Mouse (Mus musculus) ZHBTc4 (cell line): Measurements from ENCODE around the gene Frmd8.
"Not testable (repeated sequence)": the region's sequence is repeated elsewhere in the genome, so short reads cannot be mapped to it uniquely, and the experiment has no call there.

Experiments
- DNase-seq: peaks from one replicate; pipeline ENCODE4 v3.0.0-alpha.2; 2011; ENCODE audit warnings: low read depth, low spot score

The Frmd8 gene

DNA sequence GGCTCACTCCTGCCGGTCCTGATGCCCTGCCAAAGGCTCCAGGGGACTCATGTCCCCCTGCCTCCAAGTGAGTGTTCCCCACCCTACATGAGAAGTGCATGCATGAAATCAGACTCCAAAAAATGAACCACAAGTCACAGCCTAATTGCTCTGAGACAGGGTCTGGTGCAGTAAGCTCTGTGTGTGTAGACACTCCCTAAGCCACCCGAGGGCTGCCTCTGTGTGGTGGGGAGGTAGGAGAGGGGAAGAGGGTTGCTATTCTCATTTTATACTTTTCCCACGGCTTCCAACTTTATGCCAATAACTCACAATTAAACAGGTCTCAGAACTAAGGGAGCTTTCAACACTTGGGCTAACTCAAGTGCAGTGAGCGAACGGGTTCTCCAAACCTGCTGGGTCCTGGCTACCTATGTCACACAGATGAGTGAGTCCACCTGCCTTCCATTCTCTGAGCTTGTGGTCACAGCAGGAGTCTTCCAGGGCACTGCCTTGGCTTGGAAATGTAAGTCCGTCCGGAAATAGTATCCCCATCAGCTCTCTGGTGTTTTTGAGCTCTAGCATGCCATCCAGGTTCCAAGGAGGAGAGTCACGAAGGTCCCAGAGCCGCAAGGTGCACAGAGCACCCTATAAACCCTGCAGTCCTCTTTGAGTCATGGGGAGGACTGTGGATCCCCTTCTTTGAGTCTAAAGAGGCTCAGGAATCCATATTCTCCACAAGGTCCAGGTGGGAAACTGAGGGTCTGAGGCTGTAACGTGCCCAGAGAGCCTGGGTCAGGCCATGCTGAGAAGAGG, 50.1 kb downstream of the Frmd8 start:
- DNase-seq = no peak

DNA sequence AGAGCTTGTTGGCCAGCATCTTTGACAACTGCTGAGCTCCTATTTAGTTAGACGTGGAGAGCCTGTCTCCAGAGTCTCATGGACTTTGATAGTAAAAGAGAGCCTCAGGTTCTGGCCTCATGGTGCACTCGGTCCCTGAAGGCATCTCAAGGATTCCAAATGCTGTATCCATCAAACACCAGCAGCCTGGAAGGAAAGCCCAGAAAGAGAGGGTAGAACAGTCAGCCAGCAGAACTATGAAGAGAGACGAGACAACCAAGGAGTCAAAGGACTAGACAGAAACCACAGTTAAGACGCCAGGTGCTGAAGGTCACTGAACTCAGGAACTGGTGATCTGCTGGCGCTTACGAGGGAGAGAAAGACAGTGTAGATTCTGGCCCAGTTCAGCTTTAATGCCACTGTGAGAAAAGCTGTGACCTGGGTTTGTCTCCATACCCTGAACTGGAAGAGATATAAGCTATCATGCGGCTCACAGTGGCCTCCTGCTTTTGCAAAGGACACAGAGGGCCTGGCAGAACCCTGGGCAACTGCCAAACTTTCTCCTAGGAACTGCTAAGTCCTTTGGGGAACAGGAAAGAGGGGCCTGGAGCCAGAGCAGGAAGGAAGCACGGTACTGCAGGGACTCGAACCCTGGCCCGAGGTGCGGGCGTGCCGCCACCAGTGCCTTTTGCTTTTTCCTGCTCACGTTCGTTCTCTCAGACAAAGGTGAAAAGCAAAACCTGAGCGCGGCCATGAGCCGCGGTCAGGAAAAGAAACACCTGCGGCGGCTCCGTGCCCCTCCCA, 50.8 kb downstream of the Frmd8 start:
- DNase-seq = no peak

DNA sequence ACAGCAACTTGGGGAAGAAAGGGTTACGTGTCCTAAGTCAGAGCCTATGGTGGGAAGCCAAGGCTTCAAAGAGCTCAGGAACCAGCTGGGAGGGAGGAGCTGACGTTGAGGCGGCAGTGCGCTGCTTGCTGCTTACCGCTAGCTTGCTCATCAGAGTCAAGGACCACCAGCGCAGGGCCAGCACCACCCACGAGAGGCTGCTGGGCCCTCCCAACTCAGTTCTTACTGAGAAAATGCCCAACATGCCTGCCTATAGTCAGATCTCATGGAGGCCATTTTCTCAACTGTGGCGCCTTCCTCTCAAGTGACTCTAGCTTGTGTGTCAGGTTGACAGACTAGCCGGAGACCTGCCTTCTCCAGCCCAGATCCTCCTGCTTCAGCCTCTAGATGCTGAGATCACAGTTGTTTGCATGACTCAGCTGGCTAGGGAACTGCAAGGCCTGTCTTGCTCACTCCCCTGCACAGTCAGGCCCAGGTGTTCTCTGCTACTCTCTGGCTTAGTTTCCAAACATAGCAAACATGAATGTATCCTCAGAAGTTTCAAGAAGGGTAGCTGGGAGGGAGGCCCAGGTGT, 51.7 kb downstream of the Frmd8 start:
- DNase-seq = peak; percentile 73

DNA sequence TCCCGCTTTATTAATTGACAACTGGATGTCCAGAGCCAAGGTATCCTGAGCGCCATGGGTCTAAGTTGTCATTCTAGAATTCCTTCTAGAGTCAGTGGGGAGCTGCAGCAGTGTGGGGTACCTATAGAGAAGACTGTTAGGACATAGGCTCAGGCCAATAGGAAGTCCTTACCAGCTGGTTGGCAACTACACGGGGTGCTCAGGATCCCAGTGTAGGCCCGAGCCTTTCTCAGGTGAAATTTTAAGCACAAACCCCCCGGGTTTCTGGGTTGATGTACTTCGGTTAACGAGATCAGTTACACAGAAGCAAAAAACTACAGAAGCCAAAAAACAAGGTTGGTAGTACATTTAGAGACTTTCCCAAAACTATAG, 52.3 kb downstream of the Frmd8 start:
- no peak for DNase-seq

DNA sequence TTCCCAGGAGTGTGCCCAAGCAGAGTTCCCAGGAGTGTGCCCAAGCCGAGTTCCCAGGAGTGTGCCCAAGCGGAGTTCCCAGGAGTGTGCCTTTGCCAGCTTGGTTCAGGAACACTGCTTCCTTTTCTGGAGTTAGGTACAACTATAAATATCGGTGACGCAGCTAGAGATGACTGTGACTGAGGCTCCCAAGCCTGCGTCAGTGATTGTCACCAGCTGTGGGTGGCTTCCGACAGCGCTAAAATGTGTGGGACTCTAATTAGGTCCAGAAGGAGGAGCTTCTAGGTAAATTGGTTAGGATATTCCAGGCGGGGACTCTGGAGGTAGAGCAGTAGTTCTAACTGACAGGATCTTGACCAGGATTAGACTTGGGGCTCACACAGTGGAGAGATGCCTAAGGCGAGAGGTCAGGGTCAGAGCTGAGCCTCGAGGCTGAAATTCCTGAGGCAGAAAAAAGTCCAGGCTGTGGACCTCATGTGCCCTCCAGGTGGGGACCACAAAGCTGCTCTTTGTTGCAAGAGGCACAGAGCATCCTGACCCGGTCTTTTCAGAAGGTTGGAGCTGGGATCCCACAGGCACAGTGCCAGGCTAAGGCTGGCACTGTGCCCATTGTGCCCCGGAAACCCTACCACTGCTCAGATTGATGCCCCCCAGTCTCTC, 52.8 kb downstream of the Frmd8 start:
- DNase-seq = no peak

DNA sequence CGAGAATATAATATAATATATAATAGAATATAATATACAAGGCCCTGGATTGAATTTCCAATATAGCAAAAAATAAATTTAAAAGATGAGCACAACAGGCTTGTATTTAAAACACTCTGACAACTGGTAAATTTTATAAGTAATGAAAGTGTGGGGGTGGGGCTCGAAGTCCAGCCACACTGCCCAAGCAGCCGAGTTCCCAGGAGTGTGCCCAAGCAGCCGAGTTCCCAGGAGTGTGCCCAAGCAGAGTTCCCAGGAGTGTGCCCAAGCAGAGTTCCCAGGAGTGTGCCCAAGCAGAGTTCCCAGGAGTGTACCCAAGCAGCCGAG, 53.3 kb downstream of the Frmd8 start:
- DNase-seq = no peak

DNA sequence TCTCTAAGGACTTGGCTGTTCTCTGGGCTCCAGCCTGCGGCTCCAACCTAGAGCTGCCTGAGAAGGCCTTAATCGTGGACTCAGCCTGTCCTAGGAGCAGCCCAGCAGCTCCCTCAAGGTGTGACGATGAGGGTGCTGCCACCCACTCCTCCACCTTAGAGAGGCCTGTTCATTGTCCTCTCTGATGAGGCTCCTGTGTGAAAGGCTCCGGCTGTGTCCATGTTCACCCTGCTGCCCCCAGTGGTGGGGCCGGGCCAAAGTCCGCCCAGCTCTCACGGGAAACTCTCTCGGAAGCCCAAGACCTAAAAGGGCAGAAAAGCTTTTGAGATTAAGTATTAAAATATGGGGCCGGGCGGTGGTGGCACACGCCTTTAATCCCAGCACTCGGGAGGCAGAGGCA, 55.5 kb downstream of the Frmd8 start:
- DNase-seq = no peak

DNA sequence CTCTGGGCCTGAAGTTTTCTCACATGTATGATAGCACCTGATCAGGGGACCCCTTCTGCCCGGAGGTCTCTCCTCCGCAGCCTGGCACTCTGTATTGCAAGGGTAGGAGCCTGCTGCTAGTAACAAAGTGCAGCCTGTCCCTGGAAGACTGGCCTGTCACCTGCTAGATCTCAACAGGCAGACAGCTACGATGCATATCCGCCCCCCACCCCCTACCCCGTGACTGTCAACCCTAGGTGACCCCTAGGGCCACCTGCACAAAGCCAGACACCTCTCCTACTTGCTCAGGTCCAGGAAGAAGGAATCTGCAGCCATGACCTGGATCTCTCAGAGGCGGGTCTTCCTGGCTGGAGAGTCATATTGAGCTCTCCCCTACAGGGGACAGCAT, 56.5 kb downstream of the Frmd8 start:
- DNase-seq = no peak

DNA sequence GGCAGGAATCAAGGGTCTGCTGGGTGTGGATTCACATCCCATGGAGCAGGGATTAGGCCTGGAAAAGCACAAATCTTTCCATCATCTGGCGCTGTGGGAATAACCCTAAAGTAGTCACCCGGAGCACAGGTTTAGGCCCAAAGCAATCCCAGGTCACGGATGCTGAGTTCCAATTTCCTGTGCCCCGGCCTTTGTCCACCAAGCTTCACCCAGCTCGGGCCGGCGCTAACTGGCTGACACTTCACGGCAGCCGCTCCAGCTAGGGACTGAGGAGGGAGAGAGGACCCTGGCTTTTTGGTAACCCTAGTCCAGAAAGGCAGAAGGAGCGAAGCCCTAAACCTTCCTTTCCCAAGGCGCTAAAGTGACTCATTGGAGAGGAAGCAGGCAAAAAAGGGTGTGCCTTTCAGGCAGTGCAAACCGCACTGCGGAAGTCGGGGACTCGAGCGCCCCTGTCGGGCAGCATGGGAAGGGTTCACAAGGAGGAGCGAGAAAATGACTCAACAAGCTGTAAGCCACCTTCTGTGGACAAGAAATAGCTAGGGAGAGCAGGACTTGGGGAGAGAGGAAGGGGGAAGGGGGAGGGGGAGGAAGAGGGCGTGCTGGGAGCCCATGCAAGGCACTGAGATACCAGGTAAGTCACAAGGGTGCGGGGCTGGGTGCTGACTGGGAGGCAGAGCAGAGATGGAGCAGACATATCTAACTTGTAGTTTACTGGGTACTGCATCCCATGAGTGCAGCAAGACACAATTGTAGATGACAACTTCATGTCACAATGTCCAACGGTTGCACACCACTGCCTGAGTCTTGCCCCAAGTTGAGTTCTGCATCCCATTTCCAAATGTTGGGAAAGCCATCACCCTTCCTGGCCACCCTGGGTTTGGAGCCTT, 57.1 kb downstream of the Frmd8 start:
- peak; percentile 96 for DNase-seq

DNA sequence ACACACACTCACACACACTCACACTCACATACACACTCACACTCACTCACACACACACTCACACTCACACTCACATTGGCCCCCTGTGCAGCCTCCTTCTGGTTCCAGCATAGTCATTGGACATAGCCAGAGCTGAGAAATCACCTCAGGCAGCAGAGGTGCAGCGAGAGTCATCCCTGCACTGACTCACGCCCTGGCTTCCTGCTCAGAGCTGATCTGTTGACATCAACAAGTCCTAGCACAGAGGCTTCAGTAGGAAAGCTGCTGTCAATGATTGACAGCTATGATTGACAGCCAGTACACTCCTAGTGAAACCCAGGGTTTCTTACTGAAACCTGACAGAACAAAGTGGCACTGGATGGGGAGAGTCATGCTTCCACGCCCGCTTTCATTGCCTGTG, 59.1 kb downstream of the Frmd8 start:
- DNase-seq = no peak

DNA sequence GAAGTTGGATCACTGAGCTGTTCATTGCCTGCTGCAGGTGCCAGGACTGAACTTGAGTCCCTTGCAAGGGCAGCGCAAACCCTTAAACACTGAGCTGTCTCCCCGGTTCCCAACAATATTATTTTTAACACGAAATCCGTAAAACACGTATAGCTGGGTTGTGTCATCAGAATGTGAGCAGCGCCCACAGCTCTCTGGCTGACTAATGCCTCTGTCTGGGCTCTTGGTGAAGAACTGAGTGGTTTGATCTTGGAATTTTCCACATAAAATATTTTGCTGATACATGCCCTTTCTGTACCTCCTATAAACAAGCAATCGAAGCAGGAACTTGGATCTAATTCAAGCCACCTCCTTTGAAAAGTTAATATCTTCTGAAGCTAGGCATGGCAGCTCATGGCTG, 60.1 kb downstream of the Frmd8 start:
- DNase-seq = no peak

DNA sequence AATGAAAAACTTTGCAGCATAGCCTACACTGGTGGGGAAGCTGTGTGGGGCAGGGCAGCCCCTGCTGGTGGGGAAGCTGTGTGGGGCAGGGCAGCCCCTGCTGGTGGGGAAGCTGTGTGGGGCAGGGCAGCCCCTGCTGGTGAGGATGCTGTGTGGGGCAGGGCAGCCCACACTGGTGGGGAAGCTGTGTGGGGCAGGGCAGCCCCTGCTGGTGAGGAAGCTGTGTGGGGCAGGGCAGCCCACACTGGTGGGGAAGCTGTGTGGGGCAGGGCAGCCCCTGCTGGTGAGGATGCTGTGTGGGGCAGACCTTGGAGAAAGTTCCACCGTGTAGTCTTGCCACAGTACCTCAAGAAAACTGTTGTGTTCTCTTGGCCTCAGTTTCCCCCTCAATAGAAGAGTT, 61.0 kb downstream of the Frmd8 start:
- DNase-seq = not testable (repeated sequence)

DNA sequence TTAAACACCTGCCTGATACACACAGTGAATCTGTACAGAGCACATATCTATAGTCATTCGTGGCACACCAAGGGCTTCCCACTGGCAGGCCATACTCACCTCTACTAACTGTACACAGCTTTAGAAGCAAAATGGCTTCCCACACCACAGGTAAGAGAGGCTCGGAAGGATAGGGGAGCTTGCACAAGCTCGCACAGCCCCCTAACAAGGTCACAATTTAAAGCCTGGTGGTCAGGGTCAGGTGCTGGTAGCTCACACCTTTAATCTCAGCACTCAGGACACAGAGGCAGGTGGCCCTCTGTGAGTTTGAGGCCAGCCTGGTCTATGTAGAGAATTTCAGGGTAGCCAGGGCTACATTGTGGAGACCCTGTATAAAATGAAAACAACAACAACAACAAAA, 61.5 kb downstream of the Frmd8 start:
- DNase-seq = no peak

DNA sequence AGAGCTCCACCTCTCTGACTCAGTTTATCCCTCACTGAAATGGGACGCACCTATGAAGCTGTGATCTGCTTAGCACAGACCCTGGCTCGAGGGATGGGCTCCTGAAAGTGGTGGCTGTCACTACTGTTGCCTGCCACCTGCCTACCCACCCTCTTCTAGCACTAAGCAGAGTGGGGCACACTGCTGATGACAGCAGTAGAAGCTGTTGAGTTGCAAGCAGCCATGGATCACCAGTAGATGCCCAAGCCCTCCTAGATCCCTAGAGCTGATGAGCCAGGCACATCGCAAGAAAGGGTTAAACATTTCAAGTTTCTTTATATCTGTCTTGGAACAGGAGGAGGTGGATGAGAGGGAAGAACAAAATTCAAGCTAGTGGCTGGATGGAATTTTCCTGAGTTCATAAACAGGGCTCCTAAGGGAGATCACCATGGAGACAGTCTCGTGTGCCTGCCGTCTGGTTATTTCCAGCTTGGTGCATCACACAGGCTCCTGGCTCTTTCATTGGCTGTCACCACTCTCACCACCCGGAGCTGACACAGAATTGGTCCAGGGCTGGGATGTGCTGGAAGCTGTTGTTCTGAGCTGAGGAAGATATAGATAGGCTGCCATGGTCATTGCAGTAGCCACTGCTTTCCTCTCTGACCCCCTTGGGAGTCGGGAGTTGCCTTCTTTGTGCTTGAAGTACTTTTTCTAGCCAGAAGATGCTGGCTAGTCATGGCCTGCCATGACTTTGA, 63.1 kb downstream of the Frmd8 start:
- DNase-seq = peak; percentile 75

DNA sequence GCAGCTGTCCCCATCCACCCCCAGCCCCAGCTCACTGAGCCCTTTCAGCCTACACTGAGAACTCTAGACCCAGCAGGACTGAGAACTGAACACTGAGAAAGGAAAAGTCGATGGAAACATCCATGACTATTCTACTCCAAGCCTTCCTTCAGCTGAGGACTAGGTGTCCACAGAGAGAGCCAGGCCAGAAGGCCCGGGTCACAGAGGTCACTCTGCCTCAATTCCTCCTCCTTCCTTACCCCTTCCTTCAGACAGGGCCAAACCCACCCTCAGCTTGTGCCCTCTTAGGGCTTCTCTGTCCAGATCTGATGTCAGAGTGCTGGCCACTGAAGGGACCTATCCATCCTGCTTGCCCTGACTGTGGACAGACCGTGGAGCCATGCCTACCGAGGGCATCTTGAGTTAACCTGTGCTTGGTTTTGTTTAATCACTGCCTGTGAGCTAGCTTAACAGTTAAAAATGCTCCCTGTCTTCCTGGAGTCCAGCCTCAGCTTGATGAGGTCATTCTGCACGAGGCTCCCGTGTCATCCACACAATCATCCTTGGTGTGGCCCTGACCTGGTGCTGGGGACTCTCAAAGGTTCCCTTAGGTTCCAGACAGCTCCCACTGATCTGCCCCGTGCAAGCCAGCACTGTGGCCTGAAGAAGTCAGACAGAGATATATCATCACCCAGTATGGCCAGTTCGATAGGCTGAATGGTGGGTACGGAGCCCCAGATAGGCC, 64.1 kb downstream of the Frmd8 start:
- no peak for DNase-seq

DNA sequence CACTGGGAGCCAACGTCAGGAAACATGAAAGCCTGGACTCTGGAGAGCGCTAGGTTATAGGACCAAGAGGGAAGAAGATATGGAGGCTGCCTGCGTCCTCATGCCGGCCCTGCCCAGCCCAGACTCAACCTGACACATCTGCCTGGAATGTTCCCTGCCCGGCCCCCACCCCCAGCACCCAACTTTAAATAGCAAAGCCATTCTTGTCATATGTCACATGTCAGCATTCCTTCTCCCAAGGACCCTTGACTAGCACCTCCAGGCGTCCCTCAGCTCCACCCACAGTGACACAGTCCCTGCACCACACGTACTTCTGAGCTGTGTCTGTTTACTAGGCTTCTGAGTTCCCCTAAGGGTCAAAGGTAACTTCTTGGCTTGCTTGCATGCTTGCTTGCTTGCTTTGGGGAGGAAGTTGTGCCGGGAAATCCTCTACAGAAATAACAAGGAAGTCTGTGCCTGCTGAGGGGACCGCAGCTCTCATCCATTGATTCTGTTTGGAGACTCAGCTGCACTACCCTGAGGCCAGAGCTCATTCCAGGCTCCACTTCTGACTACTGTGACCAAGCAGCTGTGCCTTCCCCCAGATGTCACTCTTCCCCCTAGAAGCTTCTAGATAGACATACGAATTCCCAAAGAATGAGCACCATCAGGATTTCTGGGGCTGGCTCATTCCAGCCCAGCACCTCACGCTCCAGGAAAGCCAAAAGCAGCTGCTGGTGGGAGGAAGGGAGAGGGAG, 64.8 kb downstream of the Frmd8 start:
- DNase-seq = peak; percentile 94

DNA sequence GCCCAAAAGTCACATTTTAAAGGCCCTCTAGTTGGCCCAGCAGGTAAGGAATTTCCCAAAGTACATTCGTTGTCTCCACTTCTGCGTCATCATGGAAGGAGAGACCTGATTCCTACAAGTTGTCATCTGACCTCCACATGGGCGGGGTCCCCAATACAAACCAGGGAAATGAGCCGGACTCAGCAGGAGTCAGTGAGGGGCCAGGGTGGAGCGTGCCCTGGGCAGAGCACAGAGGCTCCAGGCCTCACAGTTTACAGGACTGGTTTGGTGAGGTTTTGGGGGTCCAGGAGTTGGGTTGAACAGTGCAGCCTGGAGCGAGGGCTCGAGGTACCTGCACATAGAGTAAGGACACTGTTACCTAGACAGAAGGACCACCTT, 65.4 kb downstream of the Frmd8 start:
- peak; percentile 93 for DNase-seq

DNA sequence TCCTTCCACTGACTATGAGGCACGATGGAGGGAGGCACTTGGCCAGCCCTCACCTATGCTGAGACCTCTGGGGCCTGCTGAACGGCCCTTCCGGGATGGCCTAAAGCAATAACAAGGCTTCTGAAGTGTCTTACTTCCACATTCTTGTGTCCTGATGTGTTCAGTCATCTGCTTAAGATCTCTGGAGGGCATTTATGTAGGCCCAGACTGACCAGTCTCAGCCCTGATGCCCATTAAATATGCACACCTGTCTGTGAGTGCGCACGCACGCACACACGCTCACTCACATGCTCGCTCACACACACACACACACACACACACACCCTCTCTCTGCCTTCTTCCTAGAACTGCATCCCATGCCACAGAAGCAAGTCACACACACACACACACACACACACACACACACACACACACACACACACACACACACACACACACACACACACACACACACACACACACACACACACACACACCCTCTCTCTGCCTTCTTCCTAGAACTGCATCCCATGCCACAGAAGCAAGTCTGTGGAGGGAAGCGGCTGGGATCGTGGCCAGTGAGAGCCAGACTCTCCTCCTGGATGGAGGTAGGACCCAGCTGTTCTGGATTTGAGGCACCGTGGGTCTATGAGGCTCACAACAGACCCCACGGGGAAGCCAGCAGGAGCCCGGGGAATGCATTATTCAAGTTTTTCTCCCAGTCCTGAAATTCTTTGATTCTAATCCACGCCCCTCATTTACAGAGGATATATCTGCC, 65.9 kb downstream of the Frmd8 start:
- DNase-seq = no peak

DNA sequence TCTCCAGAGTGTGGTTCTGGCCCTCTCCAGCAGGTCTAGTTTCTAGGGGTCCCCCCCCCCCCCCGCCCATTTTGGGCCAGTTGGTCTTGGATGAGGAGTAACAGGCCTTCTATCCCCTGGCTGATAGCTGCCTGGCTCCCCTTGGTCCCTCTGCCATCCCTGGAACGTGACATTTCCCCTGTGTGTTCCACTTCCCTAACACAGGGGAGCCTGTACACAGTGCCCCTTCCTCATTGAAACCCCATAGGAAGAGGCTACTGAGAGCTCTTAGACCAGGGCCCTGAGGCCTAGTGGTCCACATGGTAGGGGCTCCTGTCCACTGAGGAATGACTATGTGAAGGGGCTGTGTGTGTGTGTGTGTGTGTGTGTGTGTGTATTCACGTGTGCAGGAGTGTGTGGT, 67.3 kb downstream of the Frmd8 start:
- DNase-seq = no peak
